Mouse (Mus musculus): ENCODE measurements around the gene Map7d1. TPM values are rescaled to one million over a fixed set of nuclear protein-coding genes. Genes with fewer than 3 reads are reported as not detected.

The Map7d1 gene
- 100 to 1,000 TPM; 240 to 249 TPM for total RNA-seq (2021)
- long read RNA-seq, experiment 1, transcript Map7d1-201 (17 exons, 3,351 nt): minor isoform, 35 of 416 reads
- long read RNA-seq, experiment 1, transcript Map7d1-202 (17 exons, 3,195 nt): minor isoform, 19 of 416 reads
- long read RNA-seq, experiment 1, transcript Map7d1-203 (18 exons, 3,249 nt): major isoform, 84 of 416 reads
- long read RNA-seq, experiment 1, partial matches to known transcripts: 55 of 416 reads
- long read RNA-seq, experiment 1, other reads (novel, unspliced or antisense): 222 of 416 reads
- long read RNA-seq, experiment 2, transcript Map7d1-202 (17 exons, 3,195 nt): minor isoform, 12 of 189 reads
- long read RNA-seq, experiment 2, transcript Map7d1-203 (18 exons, 3,249 nt): major isoform, 34 of 189 reads
- long read RNA-seq, experiment 2, transcript Map7d1-201 (17 exons, 3,351 nt): minor isoform, 16 of 189 reads
- long read RNA-seq, experiment 2, partial matches to known transcripts: 43 of 189 reads
- long read RNA-seq, experiment 2, other reads (novel, unspliced or antisense): 84 of 189 reads

DNA sequence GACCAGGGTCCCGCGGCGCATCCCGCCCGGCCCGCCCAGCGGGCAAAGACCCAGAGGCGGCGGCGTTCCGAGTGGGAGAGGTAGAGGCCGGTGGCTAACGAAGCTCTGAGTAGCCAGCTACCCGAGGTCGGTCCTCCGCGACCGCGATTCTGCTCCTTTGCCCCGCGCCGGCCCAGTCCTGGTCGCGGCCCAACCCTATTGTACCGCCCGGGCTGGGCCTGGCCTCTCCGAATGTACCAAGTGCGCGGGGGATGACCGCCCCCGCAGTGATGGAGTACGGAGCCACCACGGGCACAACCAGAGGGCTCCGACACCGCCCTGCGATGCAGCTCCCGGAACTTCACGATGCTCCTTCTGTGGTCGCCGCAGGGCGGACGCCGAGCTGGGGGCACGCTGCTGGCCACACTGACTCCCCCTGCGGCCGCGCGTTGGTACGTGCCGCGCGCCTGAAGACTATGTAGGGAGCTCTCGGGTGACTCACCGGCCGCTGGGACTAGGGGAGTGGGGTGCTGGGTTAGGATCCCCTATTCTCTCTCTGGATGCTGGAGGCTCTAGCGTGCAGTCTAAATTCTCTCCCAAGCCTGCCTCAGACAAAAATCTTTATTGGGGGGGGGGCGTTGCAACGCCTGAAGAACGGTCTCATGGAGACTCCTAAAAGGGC lies at the start of gene Map7d1:
Map7d1 (minus strand) TSS at position 213 of the 661 bp plus-strand sequence.
- peak; percentile 93 to 94 for DNase-seq

- no peak for DNase-seq
Observed at GRCm38 (mm10) chr4:126305428-126305827, 49.3 kb upstream of the Map7d1 start.

DNA sequence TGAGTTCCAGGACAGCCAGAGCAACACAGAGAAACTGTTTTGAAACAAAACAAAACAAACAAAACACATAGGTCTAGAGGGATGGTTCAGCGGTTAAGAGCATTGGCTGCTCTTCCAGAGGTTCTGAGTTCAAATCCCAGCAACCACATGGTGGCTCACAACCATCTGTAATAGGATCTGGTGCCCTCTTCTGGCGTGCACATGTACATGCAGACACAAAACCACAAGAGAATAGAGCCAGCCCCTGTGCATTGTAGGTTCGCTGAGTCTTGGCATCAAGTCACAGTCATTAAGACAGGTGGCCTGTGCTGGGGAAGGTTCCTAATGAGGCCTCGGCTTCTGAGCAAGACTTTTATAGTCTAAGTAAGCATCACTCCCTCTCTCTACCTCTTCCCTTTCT lies 47.7 kb upstream of the Map7d1 start:
- DNase-seq: no peak

DNA sequence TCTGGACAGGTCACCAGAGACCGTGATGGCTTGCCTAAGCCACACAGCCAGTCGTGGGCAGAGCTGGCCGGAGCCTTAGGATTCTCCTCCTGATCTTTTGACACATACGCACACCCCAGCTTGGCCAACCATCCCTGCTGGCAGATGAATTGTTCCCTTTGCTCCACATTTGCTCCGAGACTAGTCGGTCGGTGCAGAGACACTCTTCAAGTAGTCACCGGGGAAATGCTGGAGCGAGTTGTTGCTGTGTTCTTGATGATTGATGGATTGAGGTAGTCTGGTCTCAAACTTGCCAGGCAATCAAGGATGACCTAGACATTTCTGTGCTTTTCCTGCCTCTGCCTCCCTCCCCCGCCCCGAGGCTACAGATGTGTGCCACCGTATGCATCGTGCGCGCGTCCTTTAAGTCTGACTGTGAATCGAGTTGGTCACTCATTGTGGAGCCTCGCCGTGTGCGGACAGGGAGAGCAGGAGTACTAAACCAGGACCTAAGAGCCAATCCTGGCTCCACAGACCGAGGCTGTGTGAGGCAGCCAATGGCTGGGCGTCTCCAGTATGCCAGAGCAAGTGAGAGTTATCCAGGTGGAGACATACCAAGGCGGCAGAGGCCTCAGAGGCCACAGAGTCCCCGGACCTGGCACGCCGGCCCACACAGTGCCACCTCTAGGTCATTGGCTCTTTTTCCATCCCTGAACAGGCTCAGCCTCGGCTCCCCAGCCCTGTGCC lies 45.6 kb upstream of the Map7d1 start:
- no peak for DNase-seq

- no peak for DNase-seq
Observed at GRCm38 (mm10) chr4:126300916-126301583, 44.9 kb upstream of the Map7d1 start.

DNA sequence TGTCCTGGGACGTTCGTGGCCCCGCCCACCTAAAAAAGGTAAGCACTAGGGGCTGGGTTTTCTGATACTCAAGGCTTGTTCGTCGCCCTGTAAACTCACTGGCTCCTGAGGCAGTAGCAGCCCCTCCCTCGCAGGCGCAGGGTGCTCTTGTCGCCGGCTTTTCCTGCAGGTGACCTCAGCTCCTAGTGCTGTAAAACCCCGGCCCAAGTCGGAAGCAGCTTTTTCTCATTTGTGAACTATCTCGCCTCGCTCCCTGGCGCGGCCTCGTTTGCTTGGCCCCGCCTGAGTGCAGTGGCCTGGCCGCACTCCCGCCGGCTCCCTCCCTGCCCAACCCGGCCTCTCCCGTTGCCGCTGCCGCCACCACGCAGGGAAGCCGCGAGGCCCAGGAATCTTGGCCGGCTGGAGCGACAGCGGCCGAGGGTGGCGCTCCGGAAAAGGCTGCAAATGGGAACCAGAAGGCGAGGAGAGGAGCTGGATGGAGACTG lies 40.5 kb upstream of the Map7d1 start:
- DNase-seq: peak; percentile 77 to 80

DNA sequence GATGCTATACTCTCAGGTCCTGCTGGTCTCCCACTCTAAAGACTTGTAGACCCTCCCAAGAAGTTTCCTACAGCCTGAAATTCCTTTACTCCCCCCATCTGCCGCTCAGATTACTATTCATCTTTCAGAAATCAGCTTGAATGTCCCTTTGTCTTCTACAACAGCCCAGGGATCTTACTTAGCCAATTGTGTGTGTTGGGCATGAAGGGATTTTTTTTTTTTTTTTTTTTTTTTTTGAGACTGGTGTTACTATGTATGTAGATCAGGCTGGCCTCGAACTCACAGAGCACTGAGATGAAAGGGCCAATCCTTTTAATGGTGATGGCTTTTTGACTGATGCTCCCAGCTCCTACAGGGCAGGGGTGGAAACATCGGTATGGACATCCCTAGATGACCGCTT lies 39.8 kb upstream of the Map7d1 start:
- DNase-seq: no peak

GRCm38 (mm10) chr4:126295152-126295551 lies 39.0 kb upstream of the Map7d1 start:
- no peak for DNase-seq

GRCm38 (mm10) chr4:126291196-126291595 lies 35.1 kb upstream of the Map7d1 start:
- DNase-seq: no peak

GRCm38 (mm10) chr4:126290314-126290713 lies 34.2 kb upstream of the Map7d1 start:
- no peak for DNase-seq

- no peak for DNase-seq
Observed at GRCm38 (mm10) chr4:126288085-126288666, 32.0 kb upstream of the Map7d1 start.

DNA sequence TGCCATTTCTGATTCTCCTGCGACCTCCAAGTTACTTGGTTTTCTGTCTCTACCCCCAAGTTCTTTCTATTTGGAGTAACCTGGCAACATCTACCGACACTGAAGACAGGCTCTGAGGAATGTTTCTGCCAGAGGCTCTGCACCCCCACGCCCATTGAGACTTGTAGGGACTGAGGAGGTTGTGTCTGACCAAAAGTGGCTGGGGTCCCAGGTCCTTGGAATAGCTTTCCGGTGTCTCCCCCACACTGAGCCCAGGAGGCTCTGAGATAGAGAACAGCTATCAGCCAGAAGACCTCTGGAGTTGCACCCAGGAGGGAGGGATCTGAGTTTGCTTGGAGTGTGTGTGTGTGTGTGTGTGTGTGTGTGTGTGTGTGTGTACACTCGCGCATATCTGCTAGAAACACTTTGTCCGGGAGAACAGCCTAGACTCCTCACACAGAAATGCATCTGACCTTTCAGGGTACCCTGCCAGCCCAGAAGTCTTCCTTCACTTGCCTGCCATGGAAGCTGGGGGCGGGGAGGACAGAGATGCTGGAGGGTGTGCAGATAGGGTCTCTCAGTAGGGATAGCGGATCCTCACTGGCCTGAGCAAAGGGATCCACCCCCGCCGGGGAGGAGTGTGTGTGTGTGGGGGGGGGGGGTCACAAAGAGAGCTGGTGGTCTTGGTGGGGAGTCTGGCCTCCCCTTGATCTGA lies 31.3 kb upstream of the Map7d1 start:
- DNase-seq: no peak

DNA sequence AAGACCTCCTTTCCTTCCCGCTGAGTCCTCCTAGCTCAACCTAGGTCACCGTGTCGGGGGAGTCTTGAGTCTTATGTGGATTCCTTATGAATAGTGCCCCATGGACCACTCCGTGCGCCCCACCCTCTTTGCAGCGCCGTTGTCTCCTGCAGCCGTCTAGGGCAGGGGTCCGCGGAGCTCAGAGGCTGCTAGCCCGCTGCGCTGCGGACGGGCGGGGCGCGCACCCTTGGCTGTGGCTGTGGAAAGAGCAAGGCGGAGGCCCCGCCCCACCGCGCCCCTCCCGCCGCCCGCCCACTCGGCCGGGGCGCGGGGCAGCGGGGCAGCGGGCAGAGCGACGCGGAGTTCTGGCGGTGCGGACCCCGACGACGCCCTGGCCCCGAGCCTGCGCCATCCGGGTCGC lies 30.3 kb upstream of the Map7d1 start, which contains the start of gene Col8a2:
Col8a2 (plus strand) TSS at position 302 of the 400 bp plus-strand sequence.
- no peak for DNase-seq

DNA sequence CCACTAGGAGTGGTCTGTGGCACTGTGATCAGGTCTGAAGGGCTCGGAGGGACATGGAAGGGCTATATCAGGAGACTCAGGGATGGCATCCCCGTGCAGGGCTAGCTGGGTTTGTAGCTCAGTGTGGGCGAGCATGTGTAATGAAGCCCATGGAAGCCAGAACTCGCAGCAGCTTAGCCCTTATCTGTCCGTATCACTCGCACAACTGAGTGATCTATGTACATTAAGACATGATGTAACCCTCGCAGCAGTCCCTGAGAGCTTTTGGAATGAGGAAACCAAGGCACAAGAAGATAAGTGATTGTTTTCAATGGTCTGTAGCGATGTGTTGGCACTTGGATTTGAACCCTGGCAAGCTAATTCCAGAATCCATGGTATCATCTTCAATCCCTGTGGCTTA lies 27.4 kb upstream of the Map7d1 start:
- DNase-seq: no peak

DNA sequence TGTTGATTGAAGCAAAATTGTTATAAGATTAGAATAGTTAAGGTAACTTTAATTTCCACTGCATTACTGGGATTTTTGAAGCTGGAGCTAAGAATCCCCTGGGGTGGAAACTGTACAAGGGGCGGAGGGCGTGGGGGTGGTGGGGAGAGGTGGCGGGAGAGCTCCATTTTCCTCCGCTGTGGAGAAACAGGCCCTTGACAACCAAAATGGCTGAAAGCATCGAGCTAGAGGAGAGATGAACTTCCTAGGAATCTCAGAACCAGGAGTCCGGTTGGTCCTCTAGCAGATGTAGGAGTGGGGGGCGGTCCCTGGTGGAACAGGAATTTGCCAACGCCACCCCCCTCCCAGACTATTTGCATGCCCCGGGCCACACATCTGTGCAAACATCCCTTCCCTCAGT lies 25.6 kb upstream of the Map7d1 start:
- DNase-seq: no peak

DNA sequence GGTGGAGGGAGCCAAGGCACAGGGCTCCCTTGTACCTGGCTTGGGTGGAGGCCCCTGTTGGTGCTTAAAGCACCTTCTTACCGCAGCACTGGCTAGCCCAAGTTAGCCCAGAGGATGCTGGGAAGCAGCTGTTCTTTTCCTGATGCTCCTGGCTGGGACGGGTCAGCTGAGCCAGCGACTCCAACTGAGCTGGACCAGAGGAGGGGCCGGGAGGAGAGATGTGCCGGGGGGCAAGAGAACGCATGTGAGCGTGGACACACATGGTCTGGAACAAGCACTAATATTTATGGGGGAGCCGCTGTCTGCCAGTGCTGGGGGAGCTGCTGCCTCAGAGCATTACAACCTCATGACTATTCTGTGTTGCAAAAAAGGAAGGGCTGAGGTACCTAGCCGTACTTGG lies 22.8 kb upstream of the Map7d1 start:
- DNase-seq: no peak

GRCm38 (mm10) chr4:126278565-126278915 lies 22.4 kb upstream of the Map7d1 start:
- DNase-seq: no peak

- DNase-seq: peak; percentile 49 to 76
Observed at GRCm38 (mm10) chr4:126277906-126278564, 21.9 kb upstream of the Map7d1 start.

DNA sequence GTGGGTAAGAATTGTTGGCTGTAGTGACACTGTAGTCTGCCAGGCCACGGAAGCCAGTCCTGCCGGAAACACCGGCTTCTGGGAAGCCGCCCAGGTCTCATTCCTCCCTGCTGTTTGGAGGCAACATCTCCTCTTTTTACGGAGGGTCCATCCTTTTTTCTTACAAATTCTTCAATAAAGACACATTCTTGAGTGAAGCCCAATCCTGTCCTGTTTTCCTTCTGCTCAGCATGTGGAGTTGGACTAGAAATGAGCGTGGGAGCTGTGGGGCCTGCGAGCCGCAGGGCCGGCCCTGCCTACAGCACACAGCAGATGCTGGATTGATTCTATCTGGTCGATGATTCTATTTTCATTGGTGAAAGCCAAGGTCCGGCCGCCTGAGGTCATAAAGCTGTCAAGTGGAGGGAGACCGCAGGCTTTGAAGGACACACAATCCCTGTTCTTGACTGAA lies 19.6 kb upstream of the Map7d1 start:
- peak; percentile 45 to 63 for DNase-seq

DNA sequence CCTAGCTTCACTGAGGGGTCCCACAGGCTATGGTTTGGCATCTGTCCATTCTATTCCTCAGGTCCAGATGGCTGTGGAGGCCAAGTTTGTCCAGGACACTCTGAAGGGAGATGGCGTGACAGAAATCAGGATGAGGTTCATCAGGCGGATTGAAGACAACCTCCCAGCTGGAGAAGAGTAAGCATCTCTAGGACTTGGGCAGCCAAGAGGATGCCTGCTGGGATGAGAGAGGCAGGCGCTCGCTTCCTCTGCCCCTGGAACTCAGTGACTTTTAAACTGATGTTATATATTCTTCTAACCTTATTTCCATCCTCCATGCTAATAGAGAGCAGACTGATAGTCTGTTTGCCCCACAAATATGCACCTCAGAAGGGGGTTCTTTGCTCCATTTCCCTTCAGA lies 18.9 kb upstream of the Map7d1 start:
- DNase-seq: no peak
